Mouse (Mus musculus) ES-Bruce4 (cell line): ENCODE data around the gene Myh6. TPM values are rescaled to one million over a fixed set of nuclear protein-coding genes. Genes with fewer than 3 reads are reported as not detected.
"Not testable (repeated sequence)": the region's sequence is repeated elsewhere in the genome, so short reads cannot be mapped to it uniquely, and the experiment has no call there.

Experiments used
- H3K27ac ChIP-seq: 2 replicates; pipeline ENCODE4 v1.5.1; 2012; ENCODE audit warnings: low read length, inconsistent platforms; ENCODE audit not compliant: insufficient read depth
- H3K27me3 ChIP-seq: 2 replicates; pipeline ENCODE4 v1.6.1; 2012; ENCODE audit warnings: mild to moderate bottlenecking, low read length, inconsistent platforms; ENCODE audit not compliant: control insufficient read depth, poor library complexity, insufficient read depth, severe bottlenecking
- H3K36me3 ChIP-seq: 2 replicates; pipeline ENCODE4 v1.6.1; 2012; ENCODE audit warnings: inconsistent platforms, mild to moderate bottlenecking, low read length, moderate library complexity; ENCODE audit not compliant: control insufficient read depth, poor library complexity, insufficient read depth, severe bottlenecking
- H3K4me1 ChIP-seq: one replicate; pipeline ENCODE4 v1.8.1; 2011; ENCODE audit warnings: low read length; ENCODE audit not compliant: control insufficient read depth, insufficient read depth
- H3K4me3 ChIP-seq: 2 replicates; pipeline ENCODE4 v1.5.1; 2011; ENCODE audit warnings: low read depth, mild to moderate bottlenecking, low read length
- H3K9ac ChIP-seq: 2 replicates; pipeline ENCODE4 v1.6.1; 2012; ENCODE audit warnings: low read depth, mild to moderate bottlenecking, inconsistent platforms; ENCODE audit not compliant: poor library complexity, severe bottlenecking
- H3K9me3 ChIP-seq: replicated peaks from 2 replicates; pipeline ENCODE4 v1.6.1; 2012; ENCODE audit warnings: mild to moderate bottlenecking, low read length, inconsistent platforms; ENCODE audit not compliant: control insufficient read depth, poor library complexity, insufficient read depth, severe bottlenecking
- CTCF ChIP-seq: IDR thresholded peaks from one replicate; pipeline ENCODE4 v1.8.1; 2011; ENCODE audit warnings: low read depth, low read length
- EP300 ChIP-seq: IDR thresholded peaks from 2 replicates; pipeline ENCODE4 v1.6.1; 2011; ENCODE audit warnings: low read depth, low read length; ENCODE audit not compliant: insufficient read depth
- POLR2A ChIP-seq: IDR thresholded peaks from one replicate; pipeline ENCODE4 v1.8.1; 2011; ENCODE audit warnings: low read length; ENCODE audit not compliant: insufficient read depth
- polyA plus RNA-seq: library from polyadenylated mRNA; stranded (reverse); fragments of >200 nt; gene quantifications from 2 replicates; pipeline ENCODE4 v1.2.4, GENCODE M21; 2011; ENCODE audit warnings: low read depth; ENCODE audit not compliant: missing spikeins, insufficient read depth, insufficient read length

Gene Myh6
- polyA plus RNA-seq, 1 experiment, result not detected

DNA sequence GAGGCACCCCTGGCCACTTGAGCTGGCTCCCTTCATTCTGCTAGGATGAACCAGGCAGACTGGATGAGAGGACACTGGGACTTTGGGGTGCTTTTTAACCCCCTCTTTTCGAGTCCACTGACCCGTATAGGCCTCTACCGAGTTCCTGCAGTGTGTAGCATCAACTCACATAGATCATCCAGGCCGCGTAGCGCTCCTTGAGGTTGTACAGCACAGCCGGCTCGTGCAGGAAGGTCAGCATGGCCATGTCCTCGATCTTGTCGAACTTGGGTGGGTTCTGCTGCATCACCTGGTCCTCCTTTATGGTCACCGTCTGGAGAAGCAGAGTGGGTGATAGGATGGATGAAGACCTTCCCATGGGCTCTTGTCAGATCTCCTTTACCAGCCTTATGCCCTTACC, 3.0 kb downstream of the Myh6 start:
- Histone ChIP-seq H3K9ac (no peak overlapping the region), H3K4me3 (no peak overlapping the region), H3K36me3 (no peaks in the 10 kb centered on the region), H3K27me3 (no peaks in the 10 kb centered on the region), H3K4me1 (no peaks in the 10 kb centered on the region), H3K27ac (no peak overlapping the region), H3K9me3 (no peaks in the 10 kb centered on the region)
- TF ChIP-seq EP300, result no peak
- no peak for TF ChIP-seq POLR2A
- no peak for TF ChIP-seq CTCF

- no peaks in the 10 kb centered on the region for H3K36me3 ChIP-seq
- H3K4me1 ChIP-seq, result no peaks in the 10 kb centered on the region
- no peak overlapping the region for H3K27ac ChIP-seq
- no peaks in the 10 kb centered on the region for H3K9me3 ChIP-seq
- no peaks in the 10 kb centered on the region for H3K27me3 ChIP-seq
- no peak overlapping the region for H3K4me3 ChIP-seq
- TF ChIP-seq CTCF, result no peak
- no peak for TF ChIP-seq EP300
- TF ChIP-seq POLR2A, result no peak
- no peak overlapping the region for H3K9ac ChIP-seq
These were observed 4.0 kb downstream of the Myh6 start for GRCm38 (mm10) chr14:54962714-54963113.

DNA sequence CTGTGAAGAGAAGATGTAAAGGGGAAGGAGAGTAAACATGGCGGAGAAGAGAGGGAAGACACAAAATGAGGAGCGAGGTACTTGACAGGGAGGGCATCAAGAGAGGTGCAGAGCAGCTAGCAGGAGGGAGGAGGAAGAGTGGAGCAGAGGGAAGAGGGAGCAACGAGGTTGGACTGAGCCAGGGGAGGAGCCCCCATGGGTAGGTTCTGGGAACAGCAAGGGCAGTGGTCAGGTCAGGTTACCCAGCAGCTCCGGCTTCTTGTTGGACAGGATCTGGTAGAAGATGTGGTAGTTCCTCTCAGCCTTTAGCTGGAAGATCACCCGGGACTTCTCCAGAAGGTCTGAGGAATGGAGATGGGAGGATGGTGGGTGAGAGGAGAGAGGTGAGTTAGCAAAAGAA, 5.2 kb downstream of the Myh6 start:
- TF ChIP-seq EP300 (no peak), POLR2A (no peak), CTCF (no peak)
- no peak overlapping the region for H3K27ac ChIP-seq
- no peak overlapping the region for H3K9ac ChIP-seq
- H3K4me3 ChIP-seq, result no peak overlapping the region
- no peaks in the 10 kb centered on the region for H3K9me3 ChIP-seq
- no peaks in the 10 kb centered on the region for H3K27me3 ChIP-seq
- no peaks in the 10 kb centered on the region for H3K4me1 ChIP-seq
- no peaks in the 10 kb centered on the region for H3K36me3 ChIP-seq

- Histone ChIP-seq H3K4me3 (no peak overlapping the region), H3K9ac (no peak overlapping the region), H3K4me1 (no peaks in the 10 kb centered on the region), H3K27me3 (no peaks in the 10 kb centered on the region), H3K9me3 (no peaks in the 10 kb centered on the region), H3K27ac (no peak overlapping the region), H3K36me3 (no peaks in the 10 kb centered on the region)
- TF ChIP-seq POLR2A, result no peak
- TF ChIP-seq EP300, result no peak
- no peak for TF ChIP-seq CTCF
These were observed 6.0 kb downstream of the Myh6 start for GRCm38 (mm10) chr14:54960769-54961168.

DNA sequence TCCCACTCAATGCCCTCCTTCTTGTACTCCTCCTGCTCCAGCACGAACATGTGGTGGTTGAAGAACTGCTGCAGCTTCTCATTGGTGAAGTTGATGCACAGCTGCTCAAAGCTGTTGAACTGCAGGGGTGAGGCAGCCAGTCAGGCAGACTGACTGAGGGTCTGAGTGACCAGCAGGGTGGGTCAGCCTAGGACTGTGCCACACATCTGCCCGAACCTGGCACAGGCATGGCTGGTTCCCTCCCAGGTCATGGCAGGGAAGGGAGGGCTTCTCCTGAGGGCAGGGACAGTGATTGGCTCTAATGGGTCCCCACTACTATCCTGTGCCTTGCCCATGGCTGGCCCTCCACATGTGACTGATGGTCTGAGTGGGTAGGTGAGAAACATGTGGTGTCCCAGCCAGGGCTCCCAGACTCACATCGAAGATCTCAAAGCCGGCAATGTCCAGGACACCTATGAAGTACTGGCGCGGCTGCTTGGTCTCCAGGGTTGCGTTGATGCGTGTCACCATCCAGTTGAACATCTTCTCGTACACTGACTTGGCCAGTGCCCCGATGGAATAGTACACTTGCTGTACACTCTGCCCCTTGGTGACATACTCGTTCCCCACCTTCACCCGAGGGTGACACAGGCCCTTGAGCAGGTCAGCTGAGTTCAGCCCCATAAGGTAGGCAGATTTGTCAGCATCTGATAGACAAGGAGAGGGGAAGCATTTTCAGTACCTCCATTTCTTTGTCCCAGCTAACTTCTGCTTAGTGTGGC, 6.7 kb downstream of the Myh6 start:
- H3K9ac ChIP-seq, H3K27me3 ChIP-seq, H3K4me1 ChIP-seq, H3K4me3 ChIP-seq, H3K27ac ChIP-seq, H3K36me3 ChIP-seq, H3K9me3 ChIP-seq: not testable (repeated sequence)

GRCm38 (mm10) chr14:54959197-54959596, 7.5 kb downstream of the Myh6 start:
- no peak overlapping the region for H3K4me3 ChIP-seq
- no peak overlapping the region for H3K9ac ChIP-seq
- H3K9me3 ChIP-seq, result no peaks in the 10 kb centered on the region
- no peaks in the 10 kb centered on the region for H3K4me1 ChIP-seq
- no peak overlapping the region for H3K27ac ChIP-seq
- H3K27me3 ChIP-seq, result no peaks in the 10 kb centered on the region
- TF ChIP-seq POLR2A, result no peak
- TF ChIP-seq CTCF, result no peak
- no peak for TF ChIP-seq EP300
- no peaks in the 10 kb centered on the region for H3K36me3 ChIP-seq
